Mouse (Mus musculus): ENCODE measurements around the gene Cdh13.

DNA sequence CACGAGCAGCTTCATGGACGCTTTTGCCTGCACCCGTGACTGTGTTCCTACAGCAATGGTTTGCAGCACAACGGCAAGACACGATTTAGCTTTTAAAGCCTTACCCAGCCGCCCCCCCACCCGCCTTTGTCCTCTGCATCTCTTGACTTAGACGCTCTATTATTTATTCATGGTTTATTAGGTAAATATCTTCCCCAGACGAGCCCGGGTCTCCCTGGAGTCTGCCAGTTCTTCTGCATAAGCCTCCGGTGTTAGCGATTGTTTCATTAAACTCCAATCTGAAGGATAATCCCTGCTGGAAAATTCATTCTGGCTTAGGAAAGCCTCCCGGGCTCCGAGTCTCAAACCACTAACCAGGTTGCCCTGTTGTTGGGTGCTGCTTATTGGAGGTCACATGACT, 268.9 kb downstream of the Cdh13 start:
- TF ChIP-seq POLR2A (IDR thresholded peaks at IDR 0.05; ENCODE audit: borderline replicate concordance, extremely low read depth, low read depth, low read length): no peak
- no peak for TF ChIP-seq CTCF (IDR thresholded peaks at IDR 0.05; ENCODE audit: insufficient read depth, low read length)
